Mouse (Mus musculus): Measurements from ENCODE around the gene Vps35l. TPM values are rescaled to one million over a fixed set of nuclear protein-coding genes. Genes with fewer than 3 reads are reported as not detected.

Gene Vps35l
- polyA plus RNA-seq, 1 experiment from 2014 or later, result 67.0 TPM

GRCm38 (mm10) chr7:118747891-118748672 lies 8.1 kb downstream of the Vps35l start:
- no peaks in the 10 kb centered on the region for H3K27me3 ChIP-seq (ENCODE audit: control insufficient read depth, insufficient read depth, low read depth, low read length)
- no peak for ATAC-seq (ENCODE audit: low read depth)
- H3K4me1 ChIP-seq (replicated peaks; ENCODE audit: control insufficient read depth, insufficient read depth, low read length), result no peaks in the 10 kb centered on the region
- H3K9me3 ChIP-seq (ENCODE audit: control insufficient read depth, low read length), result no peaks in the 10 kb centered on the region
- H3K4me2 ChIP-seq (ENCODE audit: low read depth, low read length), result no peak overlapping the region
- no peak overlapping the region for H3K27ac ChIP-seq (ENCODE audit: low read length)
- H3K9ac ChIP-seq (ENCODE audit: low read length), result no peak overlapping the region
- 90% methylated on average over 12 of the region's 12 CpGs for WGBS
- peaks cover 20% of the 10 kb centered on the region for H3K36me3 ChIP-seq (ENCODE audit: control insufficient read depth, insufficient read depth, low read length)
- H3K4me3 ChIP-seq (ENCODE audit: low read length), result no peak overlapping the region

- Histone ChIP-seq H3K27me3 (ENCODE audit: control insufficient read depth, insufficient read depth, low read depth, low read length) (no peaks in the 10 kb centered on the region), H3K4me1 (replicated peaks; ENCODE audit: control insufficient read depth, insufficient read depth, low read length) (no peaks in the 10 kb centered on the region), H3K9me3 (ENCODE audit: control insufficient read depth, low read length) (no peaks in the 10 kb centered on the region), H3K27ac (ENCODE audit: low read length) (no peak overlapping the region), H3K9ac (ENCODE audit: low read length) (no peak overlapping the region), H3K4me3 (ENCODE audit: low read length) (no peak overlapping the region), H3K4me2 (ENCODE audit: low read depth, low read length) (no peak overlapping the region), H3K36me3 (ENCODE audit: control insufficient read depth, insufficient read depth, low read length) (peaks cover 28% of the 10 kb centered on the region)
- WGBS, result 71% methylated on average over 8 of the region's 8 CpGs
- ATAC-seq (ENCODE audit: low read depth), result no peak
These were observed 9.7 kb downstream of the Vps35l start for GRCm38 (mm10) chr7:118749706-118750105.

- ATAC-seq (ENCODE audit: low read depth), result no peak
- no peak overlapping the region for H3K27ac ChIP-seq (ENCODE audit: low read length)
- no peak overlapping the region for H3K4me2 ChIP-seq (ENCODE audit: low read depth, low read length)
- H3K9me3 ChIP-seq (ENCODE audit: control insufficient read depth, low read length), result no peaks in the 10 kb centered on the region
- H3K4me1 ChIP-seq (replicated peaks; ENCODE audit: control insufficient read depth, insufficient read depth, low read length), result no peaks in the 10 kb centered on the region
- no peak overlapping the region for H3K4me3 ChIP-seq (ENCODE audit: low read length)
- no peak overlapping the region for H3K9ac ChIP-seq (ENCODE audit: low read length)
- WGBS, result 84% methylated on average over 7 of the region's 7 CpGs
- H3K27me3 ChIP-seq (ENCODE audit: control insufficient read depth, insufficient read depth, low read depth, low read length), result no peaks in the 10 kb centered on the region
- H3K36me3 ChIP-seq (ENCODE audit: control insufficient read depth, insufficient read depth, low read length), result peaks cover 28% of the 10 kb centered on the region
These were observed 11.6 kb downstream of the Vps35l start for GRCm38 (mm10) chr7:118751625-118752024.

- H3K36me3 ChIP-seq (ENCODE audit: control insufficient read depth, insufficient read depth, low read length), result peaks cover 21% of the 10 kb centered on the region
- 52% methylated on average over 7 of the region's 7 CpGs for WGBS
These were observed 15.7 kb downstream of the Vps35l start for GRCm38 (mm10) chr7:118755756-118756155.

GRCm38 (mm10) chr7:118756490-118757265 lies 16.7 kb downstream of the Vps35l start:
- WGBS, result 90% methylated on average over 24 of the region's 24 CpGs
- H3K27me3 ChIP-seq (ENCODE audit: control insufficient read depth, insufficient read depth, low read depth, low read length), result no peaks in the 10 kb centered on the region
- no peak overlapping the region for H3K27ac ChIP-seq (ENCODE audit: low read length)
- ATAC-seq (ENCODE audit: low read depth), result no peak
- H3K9ac ChIP-seq (ENCODE audit: low read length), result no peak overlapping the region
- 0 out of 2 replicates have a peak, but pooled peaks cover 3% of the 10 kb centered on the region for H3K4me1 ChIP-seq (replicated peaks; ENCODE audit: control insufficient read depth, insufficient read depth, low read length)
- H3K9me3 ChIP-seq (ENCODE audit: control insufficient read depth, low read length), result no peaks in the 10 kb centered on the region
- H3K4me2 ChIP-seq (ENCODE audit: low read depth, low read length), result no peak overlapping the region
- H3K36me3 ChIP-seq (ENCODE audit: control insufficient read depth, insufficient read depth, low read length), result peaks cover 22% of the 10 kb centered on the region
- no peak overlapping the region for H3K4me3 ChIP-seq (ENCODE audit: low read length)

More at GRCm38 (mm10) chr7:118755756-118756155, 15.7 kb downstream of the Vps35l start:
- no peaks in the 10 kb centered on the region for H3K9me3 ChIP-seq (ENCODE audit: control insufficient read depth, low read length)
- H3K4me3 ChIP-seq (ENCODE audit: low read length), result no peak overlapping the region
- no peaks in the 10 kb centered on the region for H3K27me3 ChIP-seq (ENCODE audit: control insufficient read depth, insufficient read depth, low read depth, low read length)
- H3K9ac ChIP-seq (ENCODE audit: low read length), result no peak overlapping the region
- no peak overlapping the region for H3K27ac ChIP-seq (ENCODE audit: low read length)
- H3K4me2 ChIP-seq (ENCODE audit: low read depth, low read length), result no peak overlapping the region
- ATAC-seq (ENCODE audit: low read depth), result no peak
- H3K4me1 ChIP-seq (replicated peaks; ENCODE audit: control insufficient read depth, insufficient read depth, low read length), result 0 out of 2 replicates have a peak, but pooled peaks cover 3% of the 10 kb centered on the region

- no peak for ATAC-seq (ENCODE audit: low read depth)
- H3K4me2 ChIP-seq (ENCODE audit: low read depth, low read length), result no peak overlapping the region
- H3K27me3 ChIP-seq (ENCODE audit: control insufficient read depth, insufficient read depth, low read depth, low read length), result no peaks in the 10 kb centered on the region
- no peaks in the 10 kb centered on the region for H3K9me3 ChIP-seq (ENCODE audit: control insufficient read depth, low read length)
- no peak overlapping the region for H3K9ac ChIP-seq (ENCODE audit: low read length)
- H3K4me3 ChIP-seq (ENCODE audit: low read length), result no peak overlapping the region
- 49% methylated on average over 4 of the region's 4 CpGs for WGBS
- peaks cover 19% of the 10 kb centered on the region for H3K36me3 ChIP-seq (ENCODE audit: control insufficient read depth, insufficient read depth, low read length)
- 0 out of 2 replicates have a peak, but pooled peaks cover 3% of the 10 kb centered on the region for H3K4me1 ChIP-seq (replicated peaks; ENCODE audit: control insufficient read depth, insufficient read depth, low read length)
- no peak overlapping the region for H3K27ac ChIP-seq (ENCODE audit: low read length)
These were observed 18.3 kb downstream of the Vps35l start for GRCm38 (mm10) chr7:118758369-118758768.

- WGBS, result 39% methylated on average over 5 of the region's 5 CpGs
- H3K27ac ChIP-seq (ENCODE audit: low read length), result no peak overlapping the region
- peaks cover 12% of the 10 kb centered on the region for H3K36me3 ChIP-seq (ENCODE audit: control insufficient read depth, insufficient read depth, low read length)
These were observed 19.3 kb downstream of the Vps35l start for GRCm38 (mm10) chr7:118759372-118759771.

GRCm38 (mm10) chr7:118763939-118764338 lies 23.9 kb downstream of the Vps35l start:
- 86% methylated on average over 11 of the region's 11 CpGs for WGBS
- Histone ChIP-seq H3K4me3 (ENCODE audit: low read length) (no peak overlapping the region), H3K9ac (ENCODE audit: low read length) (no peak overlapping the region), H3K9me3 (ENCODE audit: control insufficient read depth, low read length) (no peaks in the 10 kb centered on the region), H3K4me2 (ENCODE audit: low read depth, low read length) (no peak overlapping the region), H3K27ac (ENCODE audit: low read length) (no peak overlapping the region), H3K4me1 (replicated peaks; ENCODE audit: control insufficient read depth, insufficient read depth, low read length) (0 out of 2 replicates have a peak, but pooled peaks cover 2% of the 10 kb centered on the region), H3K27me3 (ENCODE audit: control insufficient read depth, insufficient read depth, low read depth, low read length) (no peaks in the 10 kb centered on the region), H3K36me3 (ENCODE audit: control insufficient read depth, insufficient read depth, low read length) (peaks cover 7% of the 10 kb centered on the region; the same call in 1 of the 2 replicates)
- no peak for ATAC-seq (ENCODE audit: low read depth)

More at GRCm38 (mm10) chr7:118759372-118759771, 19.3 kb downstream of the Vps35l start:
- no peak overlapping the region for H3K4me2 ChIP-seq (ENCODE audit: low read depth, low read length)
- H3K9ac ChIP-seq (ENCODE audit: low read length), result no peak overlapping the region
- H3K27me3 ChIP-seq (ENCODE audit: control insufficient read depth, insufficient read depth, low read depth, low read length), result no peaks in the 10 kb centered on the region
- 0 out of 2 replicates have a peak, but pooled peaks cover 3% of the 10 kb centered on the region for H3K4me1 ChIP-seq (replicated peaks; ENCODE audit: control insufficient read depth, insufficient read depth, low read length)
- H3K9me3 ChIP-seq (ENCODE audit: control insufficient read depth, low read length), result no peaks in the 10 kb centered on the region
- ATAC-seq (ENCODE audit: low read depth), result no peak
- H3K4me3 ChIP-seq (ENCODE audit: low read length), result no peak overlapping the region

- Histone ChIP-seq H3K27me3 (ENCODE audit: control insufficient read depth, insufficient read depth, low read depth, low read length) (no peaks in the 10 kb centered on the region), H3K4me2 (ENCODE audit: low read depth, low read length) (no peak overlapping the region), H3K9me3 (ENCODE audit: control insufficient read depth, low read length) (no peaks in the 10 kb centered on the region), H3K27ac (ENCODE audit: low read length) (no peak overlapping the region), H3K4me1 (replicated peaks; ENCODE audit: control insufficient read depth, insufficient read depth, low read length) (0 out of 2 replicates have a peak, but pooled peaks cover 2% of the 10 kb centered on the region), H3K4me3 (ENCODE audit: low read length) (no peak overlapping the region), H3K36me3 (ENCODE audit: control insufficient read depth, insufficient read depth, low read length) (peaks cover 7% of the 10 kb centered on the region; the same call in 1 of the 2 replicates), H3K9ac (ENCODE audit: low read length) (no peak overlapping the region)
- WGBS, result 82% methylated on average over 14 of the region's 14 CpGs
- ATAC-seq (ENCODE audit: low read depth), result no peak
These were observed 24.7 kb downstream of the Vps35l start for GRCm38 (mm10) chr7:118764725-118765124.

Data from lung, embryonic 16.5 days (tissue).